Mouse (Mus musculus): ENCODE measurements at regions not wholly inside any gene's neighbourhood (a gene's known extent, or its start where the extent isn't known, plus 50 kb on each side); places are given as distances from the start of the nearest gene placed in this dataset.

DNA sequence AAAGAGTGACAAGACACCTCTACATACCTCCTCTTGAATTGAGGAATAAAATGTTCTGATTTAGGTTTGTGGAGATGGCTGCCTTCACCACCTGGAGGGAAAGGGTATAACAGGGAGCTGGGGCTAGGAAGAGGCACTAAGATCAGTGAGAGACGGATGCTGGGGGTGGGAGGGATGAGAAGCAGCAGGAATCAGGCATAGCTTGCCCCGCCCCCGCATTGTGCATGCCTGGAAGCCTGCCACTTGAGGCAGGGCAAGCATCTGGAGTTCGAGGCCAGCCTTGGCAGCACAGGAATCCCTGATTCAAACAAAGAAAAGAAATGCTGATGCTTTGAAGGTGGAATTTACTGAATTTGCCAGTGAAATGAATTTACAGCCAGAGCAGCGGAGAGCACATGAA is 63.6 kb upstream of the Syt13 start:
- H3K27ac ChIP-seq = no peak overlapping the region
- no peaks in the 10 kb centered on the region for H3K9me3 ChIP-seq (replicated peaks)
- WGBS = 33% methylated on average over 5 of the region's 5 CpGs

GRCm38 (mm10) chr2:92853175-92853574 is 61.7 kb upstream of the Syt13 start:
- no peak overlapping the region for H3K4me2 ChIP-seq
- ATAC-seq = no peak
- H3K27ac ChIP-seq = no peak overlapping the region
- H3K27me3 ChIP-seq = no peaks in the 10 kb centered on the region
- H3K4me1 ChIP-seq = peaks cover 4% of the 10 kb centered on the region
- WGBS = 83% methylated on average over 3 of the region's 3 CpGs
- no peak overlapping the region for H3K9ac ChIP-seq
- H3K36me3 ChIP-seq (ENCODE audit: poor library complexity, severe bottlenecking) = no peaks in the 10 kb centered on the region
- H3K9me3 ChIP-seq (replicated peaks) = no peaks in the 10 kb centered on the region
- H3K4me3 ChIP-seq = no peak overlapping the region

More for the DNA sequence above, 63.6 kb upstream of the Syt13 start:
- peak; percentile 30; the same call in 1 of the 2 replicates for ATAC-seq
- Histone ChIP-seq H3K4me2 (no peak overlapping the region), H3K9ac (no peak overlapping the region), H3K4me3 (no peak overlapping the region), H3K36me3 (ENCODE audit: poor library complexity, severe bottlenecking) (no peaks in the 10 kb centered on the region), H3K4me1 (peaks cover 4% of the 10 kb centered on the region), H3K27me3 (no peaks in the 10 kb centered on the region)

GRCm38 (mm10) chr2:92854331-92854730 is 60.6 kb upstream of the Syt13 start:
- Histone ChIP-seq H3K36me3 (ENCODE audit: poor library complexity, severe bottlenecking) (no peaks in the 10 kb centered on the region), H3K27ac (no peak overlapping the region), H3K9ac (no peak overlapping the region), H3K4me1 (peaks cover 4% of the 10 kb centered on the region), H3K4me2 (no peak overlapping the region), H3K9me3 (replicated peaks) (no peaks in the 10 kb centered on the region), H3K27me3 (no peaks in the 10 kb centered on the region), H3K4me3 (no peak overlapping the region)
- no peak for ATAC-seq
- 55% methylated on average over 4 of the region's 4 CpGs for WGBS

GRCm38 (mm10) chr2:92856047-92856446 is 58.9 kb upstream of the Syt13 start:
- Histone ChIP-seq H3K27me3 (no peaks in the 10 kb centered on the region), H3K36me3 (ENCODE audit: poor library complexity, severe bottlenecking) (no peaks in the 10 kb centered on the region), H3K9me3 (replicated peaks) (no peaks in the 10 kb centered on the region), H3K4me1 (peaks cover 4% of the 10 kb centered on the region), H3K4me3 (no peak overlapping the region), H3K27ac (no peak overlapping the region), H3K9ac (no peak overlapping the region), H3K4me2 (no peak overlapping the region)
- ATAC-seq = no peak
- 70% methylated on average over 12 of the region's 12 CpGs for WGBS

DNA sequence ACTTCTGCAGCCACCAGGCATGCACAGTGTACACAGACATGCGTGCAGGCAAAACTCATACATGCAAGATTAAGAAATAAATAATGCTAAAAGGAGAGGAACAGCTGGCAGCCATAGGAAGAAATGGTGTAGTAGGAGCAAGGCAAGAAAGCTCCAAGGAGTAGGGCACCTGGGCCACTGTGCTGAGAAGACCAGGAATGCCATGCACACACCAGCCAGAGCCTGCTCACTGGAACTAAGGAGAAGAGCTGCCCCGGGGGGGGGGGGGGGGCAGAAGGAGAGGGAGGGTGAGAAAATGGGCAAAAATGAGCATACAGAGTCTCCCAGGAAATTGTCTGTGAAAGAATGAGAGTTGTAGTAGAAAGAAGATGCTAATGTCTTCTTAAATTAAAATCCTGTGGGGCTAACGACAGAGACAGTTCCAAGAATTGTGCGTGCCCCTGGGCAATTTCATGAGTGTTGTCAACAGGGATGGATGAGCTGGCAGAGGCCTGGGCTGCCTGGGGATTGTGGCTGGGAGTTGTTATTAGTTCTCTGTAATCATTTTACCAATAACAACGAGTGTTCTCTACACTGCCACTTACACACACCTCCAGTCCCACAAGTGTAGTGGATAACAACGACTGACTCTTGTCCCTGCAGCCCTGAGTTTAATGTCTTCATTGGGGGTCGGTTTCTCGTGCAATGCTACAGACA is 54.2 kb upstream of the Syt13 start:
- no peak overlapping the region for H3K9ac ChIP-seq
- H3K9me3 ChIP-seq (replicated peaks) = peaks cover 7% of the 10 kb centered on the region; the same call in 1 of the 2 replicates
- no peak overlapping the region for H3K27ac ChIP-seq
- 84% methylated on average over 8 of the region's 8 CpGs for WGBS
- H3K4me3 ChIP-seq = no peak overlapping the region
- ATAC-seq = no peak
- H3K36me3 ChIP-seq (ENCODE audit: poor library complexity, severe bottlenecking) = no peaks in the 10 kb centered on the region
- H3K27me3 ChIP-seq = no peaks in the 10 kb centered on the region
- no peaks in the 10 kb centered on the region for H3K4me1 ChIP-seq
- no peak overlapping the region for H3K4me2 ChIP-seq

Measured in forebrain, embryonic 13.5 days (tissue).